Mouse (Mus musculus): ENCODE measurements around the gene Accs.

- TF ChIP-seq POLR2A (IDR thresholded peaks at IDR 0.05; ENCODE audit: borderline replicate concordance, low read depth, low read length) (no peak), CTCF (IDR thresholded peaks at IDR 0.05; ENCODE audit: low read depth, low read length) (no peak)
Measured at GRCm38 (mm10) chr2:93794375-93794774, 55.4 kb downstream of the Accs start.

Data from bone marrow macrophage, adult 2 months (primary cell).